Mouse (Mus musculus) ovary, postnatal 36 days (tissue): Measurements from ENCODE around the gene Sept9.

Source experiments
- DNase-seq: peaks from one replicate; pipeline ENCODE4 v3.0.0; 2022; ENCODE audit warnings: low spot score, mixed read lengths

Sept9 gene

GRCm38 (mm10) chr11:117199282-117200175 is at the start of gene Sept9:
Gene Sept9, plus strand, starts transcription at chr11:117199661.
- DNase-seq = peak; percentile 38

- DNase-seq = no peak
Observed at GRCm38 (mm10) chr11:117150467-117150966, 48.9 kb upstream of the Sept9 start.

DNA sequence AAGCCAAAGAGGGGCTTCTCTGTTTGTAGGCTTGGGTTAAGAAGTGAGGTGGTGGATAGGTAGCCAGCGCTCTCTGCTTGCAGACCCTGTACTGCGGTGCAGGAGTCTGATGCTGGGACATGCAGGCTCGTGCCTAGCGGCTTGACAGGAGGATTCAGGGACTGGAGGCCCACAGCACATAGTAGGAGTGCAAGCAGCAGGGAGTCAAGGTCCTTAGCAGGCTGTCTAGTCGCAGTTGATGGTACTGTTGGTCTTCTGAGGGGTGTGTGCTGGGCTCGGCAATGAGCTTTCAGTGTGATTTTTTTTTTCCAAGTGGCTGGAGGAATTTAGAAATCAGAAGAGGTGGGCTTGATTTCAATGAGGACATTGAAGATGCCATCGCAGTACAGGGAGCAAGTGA is 48.0 kb upstream of the Sept9 start:
- DNase-seq = no peak

- DNase-seq = no peak
Observed at GRCm38 (mm10) chr11:117152541-117152940, 46.9 kb upstream of the Sept9 start.

DNA sequence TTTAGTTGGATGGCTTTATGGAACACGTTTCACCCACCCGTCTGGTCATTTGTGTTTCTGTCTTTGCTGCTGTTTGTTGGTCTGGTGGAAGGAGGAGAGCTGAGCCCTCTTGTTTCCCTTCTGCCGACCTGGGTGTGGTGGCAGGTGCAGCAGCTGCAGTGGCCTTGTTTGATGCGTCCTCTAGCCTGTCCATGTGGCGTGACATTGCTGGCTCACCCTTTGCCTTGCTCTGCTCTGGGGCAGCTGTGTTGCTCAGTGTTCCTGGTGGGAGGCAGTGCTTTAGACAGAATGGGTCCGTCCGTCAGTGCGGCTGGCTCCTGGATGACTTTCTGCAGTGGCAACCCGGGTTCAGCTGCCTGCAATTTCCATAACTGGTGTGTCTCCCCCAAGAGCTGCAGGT is 45.9 kb upstream of the Sept9 start:
- no peak for DNase-seq

DNA sequence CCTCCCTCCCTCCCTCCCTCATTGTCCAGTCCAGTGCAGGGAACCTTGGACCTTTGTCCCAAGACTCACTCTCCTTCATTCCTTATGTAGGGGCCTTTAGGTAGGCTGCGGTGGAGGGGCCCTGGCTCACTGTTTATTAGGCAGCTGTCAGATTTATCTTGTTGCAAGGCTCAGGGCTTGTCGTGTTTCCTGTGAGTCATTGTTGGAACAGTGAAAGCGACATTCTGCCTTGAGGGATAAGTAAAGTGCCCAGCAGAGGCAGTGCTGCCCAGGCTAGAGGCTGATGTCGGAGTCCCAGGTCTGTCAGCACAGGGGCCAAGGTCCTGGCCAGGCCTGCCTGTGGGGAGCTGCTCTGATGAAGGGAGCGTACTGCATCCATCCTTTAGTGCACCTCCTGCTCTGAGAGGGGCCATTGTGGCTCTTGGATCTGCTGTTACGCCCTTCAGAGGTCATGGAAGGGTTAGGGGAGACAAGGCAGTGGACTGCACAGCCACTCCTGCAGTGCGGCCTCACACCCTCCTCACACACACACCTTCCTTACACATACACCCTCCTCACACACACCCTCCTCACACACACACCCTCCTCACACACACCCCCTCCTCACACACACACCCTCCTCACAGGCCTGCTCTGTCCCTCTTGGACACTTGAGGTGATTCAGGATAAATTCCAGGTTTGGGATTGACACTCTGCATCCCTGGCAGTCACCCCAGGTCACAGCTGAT is 45.2 kb upstream of the Sept9 start:
- no peak for DNase-seq

DNA sequence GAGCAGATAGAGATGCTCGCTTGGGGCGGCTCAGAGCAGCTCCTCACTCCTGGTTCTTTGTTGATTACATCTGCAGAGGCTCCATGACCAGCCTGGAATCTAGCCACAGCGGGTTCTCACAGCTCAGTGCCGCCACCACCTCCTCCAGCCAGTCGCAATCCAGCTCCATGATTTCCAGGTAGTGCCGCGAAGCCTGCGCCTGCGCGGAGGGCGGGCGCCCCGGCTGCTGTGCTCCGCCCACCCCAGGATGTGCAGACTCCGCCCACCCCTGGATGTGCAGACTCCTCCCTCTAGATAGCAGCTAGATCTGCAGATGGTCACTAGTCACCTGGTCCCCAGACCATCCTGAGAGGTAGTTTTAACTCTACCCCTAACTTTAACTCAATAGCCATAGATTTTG is 42.7 kb upstream of the Sept9 start:
- DNase-seq = no peak

DNA sequence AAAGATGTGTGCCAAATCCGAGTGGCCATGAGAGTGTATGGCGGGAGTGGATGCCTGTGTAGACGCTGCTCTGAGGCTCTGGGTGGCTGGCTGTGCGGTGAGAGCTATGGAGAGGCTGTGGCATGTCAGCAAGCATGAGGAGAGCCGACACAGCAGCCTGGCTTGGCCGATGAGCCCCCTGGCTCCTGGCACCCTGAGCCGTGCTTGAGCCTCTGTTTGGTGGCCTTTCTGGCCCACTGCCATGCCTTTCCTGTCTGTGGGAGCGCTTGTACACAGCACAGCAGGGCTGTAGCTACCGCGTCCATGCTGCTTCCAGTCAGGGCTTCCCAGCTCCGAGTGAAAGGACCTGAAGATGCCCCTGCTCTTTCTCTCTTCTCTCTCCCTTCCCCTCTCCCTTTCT is 41.1 kb upstream of the Sept9 start:
- no peak for DNase-seq

- DNase-seq = no peak
Observed at GRCm38 (mm10) chr11:117159257-117159945, 40.1 kb upstream of the Sept9 start.

- DNase-seq = no peak
Observed at GRCm38 (mm10) chr11:117159946-117160307, 39.5 kb upstream of the Sept9 start.

- DNase-seq = no peak
Observed at GRCm38 (mm10) chr11:117160791-117161190, 38.7 kb upstream of the Sept9 start.

GRCm38 (mm10) chr11:117161574-117161973 is 37.9 kb upstream of the Sept9 start:
- no peak for DNase-seq

DNA sequence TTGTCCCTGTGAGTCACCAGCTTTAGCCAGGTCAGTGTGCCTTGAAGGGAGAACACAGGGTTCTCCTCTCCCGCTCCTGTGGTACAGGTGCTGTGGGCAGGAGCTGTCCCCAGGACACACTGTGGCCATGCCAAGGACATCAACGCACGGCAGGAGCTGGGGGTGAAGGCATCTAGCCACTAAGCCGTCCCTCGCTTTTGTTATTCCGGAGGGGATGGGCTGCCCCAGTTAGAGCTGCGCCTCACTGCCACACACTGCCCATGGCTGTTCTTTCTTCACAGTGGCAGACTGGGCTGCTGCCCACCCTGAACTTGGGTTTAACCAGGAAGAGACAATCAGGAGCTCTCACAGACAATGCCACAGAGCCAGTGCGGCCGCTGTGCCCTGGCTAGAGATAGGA is 36.4 kb upstream of the Sept9 start:
- DNase-seq = no peak

DNA sequence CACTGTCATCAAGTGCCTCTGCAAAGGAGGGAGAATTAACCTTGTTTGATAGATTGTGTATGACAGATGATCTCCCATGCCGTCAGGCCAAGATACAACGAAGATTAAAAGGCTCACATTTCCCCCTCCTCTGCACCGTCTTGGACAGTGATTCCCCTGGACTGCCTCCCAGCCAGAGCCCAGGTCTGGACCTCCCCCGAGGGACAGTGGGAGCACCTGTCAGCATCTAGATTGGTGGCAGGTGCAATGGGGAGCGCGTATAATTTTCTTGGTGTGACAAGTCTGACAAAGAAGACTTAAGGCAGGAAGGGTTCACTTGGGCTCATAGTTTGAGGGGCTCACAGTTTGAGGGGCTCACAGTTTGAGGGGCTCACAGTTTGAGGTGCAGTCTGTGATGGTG is 35.7 kb upstream of the Sept9 start:
- DNase-seq = no peak

DNA sequence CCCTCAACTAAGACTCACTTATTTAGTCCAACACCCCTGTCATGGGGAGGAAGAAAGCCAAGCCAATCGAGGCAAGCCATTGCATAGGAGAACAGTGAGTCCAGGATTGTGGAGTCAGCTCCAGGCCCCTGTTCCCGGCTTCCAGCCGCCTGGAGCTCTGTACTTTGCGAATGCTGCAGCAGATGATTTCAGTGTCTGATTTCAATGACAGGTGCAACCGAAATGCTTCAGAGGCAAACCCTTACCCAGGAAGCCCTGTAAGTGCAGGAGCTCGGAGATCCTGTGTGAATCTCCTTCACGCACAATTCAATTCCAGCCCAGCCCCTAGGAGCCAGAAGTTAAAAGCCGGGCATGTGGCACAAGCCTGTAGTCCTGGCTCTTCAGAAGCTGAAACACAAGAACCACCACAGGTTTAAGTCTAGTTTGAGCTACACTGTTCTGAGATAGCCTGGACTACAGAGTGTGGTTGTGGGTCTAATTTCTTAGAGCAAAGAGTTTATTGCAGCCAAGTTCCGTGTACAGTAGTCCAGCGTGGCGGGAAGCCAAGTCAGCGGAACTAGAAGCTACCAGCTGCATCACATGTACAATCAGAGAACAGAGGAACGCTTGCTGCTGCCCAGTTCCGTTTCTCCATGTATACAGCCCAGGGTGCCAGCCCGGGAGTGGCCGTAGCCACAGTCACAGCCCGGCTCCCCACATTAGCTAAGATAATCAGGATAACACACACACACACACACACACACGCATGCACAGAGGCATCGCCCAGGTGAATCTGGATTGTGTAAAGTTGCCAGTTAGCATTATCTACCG is 31.0 kb upstream of the Sept9 start:
- no peak for DNase-seq

DNA sequence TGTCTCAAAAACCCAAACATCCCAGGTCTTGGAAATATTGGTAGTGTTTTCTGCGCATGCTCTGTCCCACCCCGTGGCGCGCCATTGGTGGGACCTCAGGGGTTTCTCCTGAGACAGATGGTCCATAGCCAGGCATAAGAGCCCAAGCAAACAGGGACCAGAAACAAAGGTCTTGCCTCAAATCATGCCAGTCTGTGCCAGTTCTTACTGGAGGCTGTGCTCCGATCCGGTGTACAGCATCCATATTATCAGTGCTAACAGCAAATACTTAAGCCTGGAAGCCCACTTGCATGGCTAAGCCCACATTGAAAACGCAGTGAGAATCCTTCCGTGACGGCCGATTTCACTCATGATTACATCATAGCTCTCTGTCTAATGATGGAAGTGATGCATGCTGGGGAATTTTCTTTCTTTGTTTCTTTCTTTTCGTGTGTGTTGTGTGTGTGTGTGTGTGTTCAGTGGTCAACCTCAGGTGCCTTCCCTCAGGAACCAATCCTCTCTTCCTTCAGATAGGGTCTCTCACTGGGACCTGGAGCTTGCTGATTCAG is 30.3 kb upstream of the Sept9 start:
- no peak for DNase-seq

- no peak for DNase-seq
Observed at GRCm38 (mm10) chr11:117169801-117170565, 29.5 kb upstream of the Sept9 start.

DNA sequence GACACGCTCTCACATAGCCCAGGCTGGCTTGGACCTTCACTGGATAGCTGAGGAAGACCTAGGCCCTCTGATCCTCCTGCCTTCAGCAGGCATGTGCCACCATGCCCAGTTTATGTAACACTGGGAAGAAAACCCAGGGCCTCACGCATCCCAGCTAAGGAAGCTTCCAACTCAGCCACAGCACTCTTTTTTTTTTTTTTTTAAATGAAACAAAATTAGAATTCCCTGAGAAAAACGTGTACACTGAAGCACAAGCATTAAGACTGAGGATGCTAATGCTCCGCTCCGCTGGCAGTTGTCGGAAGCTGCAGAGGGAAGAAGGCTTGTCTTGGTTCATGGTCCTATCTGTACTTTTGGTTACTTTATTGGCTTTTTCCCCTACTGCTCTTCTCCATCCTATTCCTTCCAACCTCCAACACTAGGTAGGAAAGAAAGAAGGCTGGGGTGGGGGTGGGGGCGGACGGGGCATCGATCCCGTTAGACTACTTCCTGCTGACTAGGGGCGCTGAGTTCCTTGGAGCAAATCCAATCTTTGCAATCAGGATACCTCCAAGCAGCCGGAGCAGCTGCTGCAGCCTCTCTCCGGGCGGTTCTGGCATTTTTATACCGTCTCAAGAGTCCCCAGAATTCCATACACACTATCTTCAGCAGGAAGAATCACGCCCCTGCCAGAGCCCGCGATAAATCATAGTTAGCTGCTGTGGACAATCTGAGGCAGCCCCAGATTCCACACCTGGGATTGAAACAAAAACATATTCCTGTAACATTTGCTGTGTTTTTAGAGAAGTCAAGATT is 25.2 kb upstream of the Sept9 start:
- DNase-seq = no peak

GRCm38 (mm10) chr11:117174924-117175323 is 24.5 kb upstream of the Sept9 start:
- peak; percentile 56 for DNase-seq

- no peak for DNase-seq
Observed at GRCm38 (mm10) chr11:117175472-117175871, 24.0 kb upstream of the Sept9 start.
